Mouse (Mus musculus): ENCODE data around the gene Bcam. TPM values are rescaled to one million over a fixed set of nuclear protein-coding genes. Genes with fewer than 3 reads are reported as not detected.

The Bcam gene
- polyA plus RNA-seq, 1 experiment from 2014 or later, result 101 TPM

DNA sequence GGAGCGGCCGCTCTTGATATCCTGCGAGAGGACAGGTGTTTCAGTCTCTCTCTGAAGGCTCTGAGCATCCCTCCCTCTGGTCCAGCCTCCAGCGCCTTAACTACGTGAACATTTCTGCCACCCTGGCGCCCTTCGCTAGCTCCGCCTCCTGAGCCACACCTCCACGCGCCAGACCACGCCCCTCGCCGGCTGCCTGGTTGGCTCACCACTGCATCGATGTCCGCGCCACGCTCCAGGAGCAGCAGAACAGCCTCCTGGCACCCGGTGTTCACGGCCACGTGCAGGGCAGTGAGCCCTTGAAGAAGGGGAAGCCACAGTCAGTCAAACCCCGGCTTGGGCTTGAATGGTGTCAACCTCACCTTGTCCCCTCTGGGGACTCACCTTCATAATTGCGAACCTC is 40.3 kb upstream of the Bcam start:
- no peaks in the 10 kb centered on the region for H3K36me3 ChIP-seq (ENCODE audit: control insufficient read depth, insufficient read depth, low read length)
- H3K4me3 ChIP-seq (ENCODE audit: low read depth, low read length), result no peak overlapping the region; the same call in 1 of the 2 replicates
- peak overlapping the region; percentile 3; the same call in 1 of the 2 replicates for H3K9ac ChIP-seq (ENCODE audit: low read depth, low read length)
- peak; percentile 37 for DNase-seq (ENCODE audit: low spot score)
- H3K27ac ChIP-seq (replicated peaks; ENCODE audit: low read depth, low read length), result no peak overlapping the region
- peak overlapping the region; percentile 23 for H3K4me2 ChIP-seq (ENCODE audit: low read depth, low read length)
- H3K4me1 ChIP-seq (ENCODE audit: control insufficient read depth, insufficient read depth, low read length), result peaks cover 5% of the 10 kb centered on the region
- peaks cover 40% of the 10 kb centered on the region for H3K27me3 ChIP-seq (replicated peaks; ENCODE audit: control insufficient read depth, insufficient read depth, low read length)
- 5% methylated on average over 22 of the region's 22 CpGs for WGBS
- H3K9me3 ChIP-seq (ENCODE audit: control insufficient read depth, low read length), result no peaks in the 10 kb centered on the region
- peak; percentile 30; the same call in 1 of the 2 replicates for ATAC-seq (ENCODE audit: low read depth)

DNA sequence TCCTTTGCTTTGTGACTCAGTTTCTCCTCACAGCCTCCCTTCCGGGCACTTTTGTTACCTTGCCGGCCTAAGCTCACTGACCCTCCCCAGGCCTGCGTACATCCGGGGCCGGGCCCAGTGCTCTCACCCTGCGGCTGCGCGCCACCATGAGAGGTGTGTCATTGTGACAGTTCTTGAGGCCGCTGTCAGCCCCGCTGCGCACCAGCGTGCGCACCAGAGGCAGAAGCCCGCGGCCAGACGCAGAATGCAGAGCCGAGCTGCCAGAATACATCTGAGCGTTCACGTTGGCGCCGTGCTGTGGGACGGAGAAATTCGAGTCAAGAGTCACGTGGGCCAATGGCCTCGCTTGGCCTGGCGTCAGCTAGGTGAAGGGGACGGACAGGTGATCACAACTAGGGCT is 38.6 kb upstream of the Bcam start:
- WGBS, result 4% methylated on average over 27 of the region's 27 CpGs
- Histone ChIP-seq H3K9me3 (ENCODE audit: control insufficient read depth, low read length) (no peaks in the 10 kb centered on the region), H3K36me3 (ENCODE audit: control insufficient read depth, insufficient read depth, low read length) (no peaks in the 10 kb centered on the region), H3K9ac (ENCODE audit: low read depth, low read length) (0 out of 2 replicates have a peak overlapping the region, but pooled peaks have one; percentile 25), H3K4me2 (ENCODE audit: low read depth, low read length) (peak overlapping the region; percentile 41), H3K27ac (replicated peaks; ENCODE audit: low read depth, low read length) (no peak overlapping the region), H3K4me3 (ENCODE audit: low read depth, low read length) (peak overlapping the region; percentile 23), H3K27me3 (replicated peaks; ENCODE audit: control insufficient read depth, insufficient read depth, low read length) (peaks cover 40% of the 10 kb centered on the region), H3K4me1 (ENCODE audit: control insufficient read depth, insufficient read depth, low read length) (peaks cover 5% of the 10 kb centered on the region)
- ATAC-seq (ENCODE audit: low read depth) (peak; percentile 77), DNase-seq (ENCODE audit: low spot score) (peak; percentile 29)

DNA sequence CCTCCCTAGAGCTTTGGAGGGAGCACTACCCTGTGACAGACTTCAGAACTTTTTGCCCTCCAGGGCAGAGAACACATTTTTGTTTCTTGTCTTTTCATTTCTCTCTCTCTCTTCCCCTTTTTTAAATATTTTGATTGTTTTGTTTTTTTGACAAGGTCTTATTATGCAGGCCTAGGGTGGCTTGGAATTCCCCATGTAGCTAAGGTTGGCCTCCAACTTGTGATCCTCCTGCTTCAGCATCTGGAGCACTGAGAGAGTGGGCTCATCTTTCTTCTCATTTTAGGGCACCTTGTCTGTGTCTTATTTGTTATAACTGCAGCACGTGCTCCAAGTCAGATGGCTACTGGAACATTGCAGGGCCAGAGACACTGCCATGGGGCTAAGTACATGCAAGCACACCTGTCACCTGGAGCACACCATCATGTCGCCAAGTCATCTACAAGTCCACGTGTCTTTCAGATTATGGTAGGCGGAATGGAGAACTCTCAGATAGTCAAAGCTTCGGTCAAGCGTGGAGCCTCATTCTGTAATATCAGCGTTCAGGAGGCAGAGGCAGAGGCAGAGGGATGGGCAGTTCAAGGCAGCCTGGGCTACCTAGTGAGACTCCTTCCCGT is 35.6 kb upstream of the Bcam start:
- H3K4me3 ChIP-seq (ENCODE audit: low read depth, low read length), result no peak overlapping the region
- no peak overlapping the region for H3K4me2 ChIP-seq (ENCODE audit: low read depth, low read length)
- H3K9me3 ChIP-seq (ENCODE audit: control insufficient read depth, low read length), result no peaks in the 10 kb centered on the region
- peaks cover 32% of the 10 kb centered on the region for H3K27me3 ChIP-seq (replicated peaks; ENCODE audit: control insufficient read depth, insufficient read depth, low read length)
- ATAC-seq (ENCODE audit: low read depth), result no peak
- peaks cover 5% of the 10 kb centered on the region for H3K4me1 ChIP-seq (ENCODE audit: control insufficient read depth, insufficient read depth, low read length)
- no peaks in the 10 kb centered on the region for H3K36me3 ChIP-seq (ENCODE audit: control insufficient read depth, insufficient read depth, low read length)
- DNase-seq (ENCODE audit: low spot score), result no peak
- WGBS, result 77% methylated on average over 8 of the region's 8 CpGs
- H3K9ac ChIP-seq (ENCODE audit: low read depth, low read length), result no peak overlapping the region
- H3K27ac ChIP-seq (replicated peaks; ENCODE audit: low read depth, low read length), result no peak overlapping the region

DNA sequence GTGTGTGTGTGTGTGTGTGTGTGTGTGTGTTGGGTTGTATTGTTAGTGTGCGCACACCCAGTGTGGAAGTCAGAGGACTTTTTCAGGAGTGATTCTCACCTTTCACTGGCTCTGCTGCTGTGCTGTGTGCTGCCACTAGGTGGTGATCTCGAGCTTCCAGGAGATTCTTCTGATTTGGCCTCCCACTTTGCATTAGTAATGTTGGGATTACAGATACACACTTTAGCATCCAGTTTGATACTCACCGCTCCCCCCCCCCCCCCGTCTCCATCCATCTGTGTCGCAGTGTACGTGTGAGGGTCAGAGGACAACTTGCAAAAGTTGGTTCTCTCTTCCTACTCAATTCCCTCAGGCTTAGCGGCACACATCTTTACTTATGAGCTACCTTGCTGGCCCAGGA is 32.2 kb upstream of the Bcam start:
- no peak overlapping the region for H3K4me2 ChIP-seq (ENCODE audit: low read depth, low read length)
- 17% methylated on average over 7 of the region's 7 CpGs for WGBS
- H3K9ac ChIP-seq (ENCODE audit: low read depth, low read length), result no peak overlapping the region
- H3K36me3 ChIP-seq (ENCODE audit: control insufficient read depth, insufficient read depth, low read length), result no peaks in the 10 kb centered on the region
- no peak overlapping the region for H3K27ac ChIP-seq (replicated peaks; ENCODE audit: low read depth, low read length)
- no peak overlapping the region for H3K4me3 ChIP-seq (ENCODE audit: low read depth, low read length)
- H3K9me3 ChIP-seq (ENCODE audit: control insufficient read depth, low read length), result no peaks in the 10 kb centered on the region
- DNase-seq (ENCODE audit: low spot score) (peak; percentile 48), ATAC-seq (ENCODE audit: low read depth) (0 out of 2 replicates have a peak, but pooled peaks have one; percentile 18)
- no peaks in the 10 kb centered on the region for H3K4me1 ChIP-seq (ENCODE audit: control insufficient read depth, insufficient read depth, low read length)
- H3K27me3 ChIP-seq (replicated peaks; ENCODE audit: control insufficient read depth, insufficient read depth, low read length), result no peaks in the 10 kb centered on the region; the same call in 1 of the 2 replicates

DNA sequence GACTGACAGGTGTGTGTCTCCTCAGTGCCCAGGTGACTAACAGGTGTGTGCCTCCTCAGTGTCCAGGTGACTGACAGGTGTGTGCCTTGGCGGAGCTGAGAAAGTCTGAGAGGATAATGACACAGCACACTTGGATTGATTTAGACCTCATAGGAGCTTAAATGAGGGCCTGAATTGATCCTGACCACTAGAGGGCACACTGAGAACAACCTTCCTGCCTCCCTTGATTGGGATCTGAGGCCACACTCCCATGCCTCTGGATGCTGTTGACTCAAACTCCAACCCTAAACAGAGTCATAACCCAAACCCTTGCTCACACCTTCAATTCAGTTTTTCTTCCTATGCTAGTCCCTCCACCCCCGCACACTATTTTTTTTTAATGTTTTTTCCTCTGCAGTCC is 29.9 kb upstream of the Bcam start:
- Histone ChIP-seq H3K9me3 (ENCODE audit: control insufficient read depth, low read length) (no peaks in the 10 kb centered on the region), H3K27ac (replicated peaks; ENCODE audit: low read depth, low read length) (no peak overlapping the region), H3K36me3 (ENCODE audit: control insufficient read depth, insufficient read depth, low read length) (no peaks in the 10 kb centered on the region), H3K4me2 (ENCODE audit: low read depth, low read length) (no peak overlapping the region), H3K4me1 (ENCODE audit: control insufficient read depth, insufficient read depth, low read length) (no peaks in the 10 kb centered on the region), H3K4me3 (ENCODE audit: low read depth, low read length) (no peak overlapping the region), H3K9ac (ENCODE audit: low read depth, low read length) (no peak overlapping the region), H3K27me3 (replicated peaks; ENCODE audit: control insufficient read depth, insufficient read depth, low read length) (peaks cover 19% of the 10 kb centered on the region)
- ATAC-seq (ENCODE audit: low read depth), result no peak
- DNase-seq (ENCODE audit: low spot score), result peak; percentile 72
- 19% methylated on average over 2 of the region's 2 CpGs for WGBS

DNA sequence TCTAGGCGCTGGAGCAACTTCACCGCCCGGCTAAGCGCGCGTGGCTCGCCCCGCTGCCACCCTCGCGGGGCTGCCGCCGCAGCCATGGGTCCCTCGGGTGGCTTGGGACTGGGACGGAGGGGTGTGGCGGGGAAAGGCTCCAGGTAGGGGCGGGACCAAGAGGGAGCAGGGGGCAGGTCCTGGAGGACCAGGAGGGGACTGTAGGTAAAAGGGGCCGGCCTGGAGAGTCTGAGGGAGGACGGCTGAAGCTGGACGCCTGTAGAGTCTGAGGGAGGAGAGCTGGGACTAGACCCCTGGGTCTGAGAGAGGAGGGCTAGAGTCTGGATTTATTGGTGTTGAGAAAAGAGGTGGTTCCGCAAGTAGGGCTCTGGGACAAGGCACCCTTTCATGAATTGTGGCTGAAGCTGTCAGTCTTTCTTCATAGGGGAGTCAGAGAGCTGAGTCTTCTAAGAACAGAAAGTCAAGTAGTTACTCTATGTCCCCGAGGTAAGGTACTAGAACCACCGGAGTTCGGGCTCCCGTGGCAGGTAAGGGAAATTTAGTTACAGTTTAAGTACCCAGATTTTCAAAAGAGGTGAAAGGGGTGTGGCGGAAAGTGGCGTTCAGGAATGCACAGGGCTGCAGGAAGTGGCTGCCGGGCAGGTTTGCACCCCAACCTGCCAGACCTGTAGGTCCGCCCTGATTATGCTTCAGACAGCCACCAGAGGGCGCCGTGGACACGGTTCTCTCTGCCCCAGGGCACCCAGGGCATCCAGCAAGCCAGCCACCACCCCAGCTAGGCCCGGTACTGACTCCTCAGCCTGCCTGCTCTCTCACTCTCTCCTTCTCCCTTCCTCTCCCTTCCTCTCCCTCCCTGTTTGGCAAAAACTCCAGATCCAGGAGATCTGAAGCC is 26.1 kb upstream of the Bcam start, which contains the start of gene Cblc:
Cblc (minus strand) TSS at position 113 of the 892 bp plus-strand sequence.
- DNase-seq (ENCODE audit: low spot score), result peak; percentile 79
- Histone ChIP-seq H3K27me3 (replicated peaks; ENCODE audit: control insufficient read depth, insufficient read depth, low read length) (peaks cover 25% of the 10 kb centered on the region), H3K4me1 (ENCODE audit: control insufficient read depth, insufficient read depth, low read length) (no peaks in the 10 kb centered on the region), H3K4me2 (ENCODE audit: low read depth, low read length) (peak within 1 kb of the TSS; percentile 47), H3K27ac (replicated peaks; ENCODE audit: low read depth, low read length) (peak within 1 kb of the TSS; percentile 35), H3K4me3 (ENCODE audit: low read depth, low read length) (peak within 1 kb of the TSS; percentile 34), H3K36me3 (ENCODE audit: control insufficient read depth, insufficient read depth, low read length) (no peaks in the 10 kb centered on the region), H3K9ac (ENCODE audit: low read depth, low read length) (peak within 1 kb of the TSS; percentile 50), H3K9me3 (ENCODE audit: control insufficient read depth, low read length) (no peaks in the 10 kb centered on the region)
- peak; percentile 90 for ATAC-seq (ENCODE audit: low read depth)
- 2% methylated on average over 32 of the region's 32 CpGs for WGBS

DNA sequence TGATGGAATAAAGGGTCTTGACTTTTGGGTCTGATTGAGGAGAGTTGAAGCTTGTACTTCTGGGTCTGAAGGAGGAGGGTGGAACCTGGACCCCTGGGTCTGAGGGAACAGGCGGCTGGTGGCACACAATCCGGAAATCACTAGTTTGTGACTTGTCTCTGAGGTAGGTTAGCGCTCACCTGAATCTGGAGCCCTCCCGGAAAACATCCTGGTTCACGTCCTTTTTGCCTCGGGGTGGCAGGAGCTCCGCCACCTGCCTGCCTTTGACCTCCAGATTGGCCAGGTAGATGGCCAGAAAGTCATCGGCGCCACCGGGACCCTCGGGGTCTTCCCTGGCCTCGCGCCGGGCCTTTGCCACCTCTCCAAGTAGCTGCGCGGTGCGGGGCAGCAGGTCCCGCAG is 25.4 kb upstream of the Bcam start:
- H3K9ac ChIP-seq (ENCODE audit: low read depth, low read length), result peak overlapping the region; percentile 50
- no peaks in the 10 kb centered on the region for H3K4me1 ChIP-seq (ENCODE audit: control insufficient read depth, insufficient read depth, low read length)
- no peak overlapping the region for H3K27ac ChIP-seq (replicated peaks; ENCODE audit: low read depth, low read length)
- H3K36me3 ChIP-seq (ENCODE audit: control insufficient read depth, insufficient read depth, low read length), result no peaks in the 10 kb centered on the region
- 3% methylated on average over 11 of the region's 18 CpGs for WGBS
- peaks cover 25% of the 10 kb centered on the region for H3K27me3 ChIP-seq (replicated peaks; ENCODE audit: control insufficient read depth, insufficient read depth, low read length)
- H3K4me3 ChIP-seq (ENCODE audit: low read depth, low read length), result peak overlapping the region; percentile 34
- peak overlapping the region; percentile 47 for H3K4me2 ChIP-seq (ENCODE audit: low read depth, low read length)
- no peaks in the 10 kb centered on the region for H3K9me3 ChIP-seq (ENCODE audit: control insufficient read depth, low read length)
- ATAC-seq (ENCODE audit: low read depth) (no peak), DNase-seq (ENCODE audit: low spot score) (no peak)

DNA sequence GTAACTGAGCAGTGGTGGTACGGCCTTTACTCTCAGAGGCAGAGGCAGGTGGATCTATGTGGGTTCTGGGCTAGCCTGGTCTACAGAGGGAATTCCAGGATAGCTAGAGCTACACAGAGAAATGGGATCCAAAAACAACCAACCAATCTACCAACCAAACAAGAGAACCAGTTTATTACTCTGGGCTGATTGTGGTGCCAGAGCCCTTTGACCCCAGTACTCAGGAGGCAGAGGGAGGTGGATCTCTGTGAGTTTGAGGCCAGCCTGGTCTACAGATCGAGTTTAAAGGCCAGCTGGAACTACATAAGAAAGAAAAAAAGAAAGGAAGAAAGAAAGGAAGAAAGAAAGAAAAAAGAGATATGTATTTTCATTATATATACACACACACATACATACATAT is 24.4 kb upstream of the Bcam start:
- ATAC-seq (ENCODE audit: low read depth), result no peak

More for the DNA sequence above, 24.4 kb upstream of the Bcam start:
- H3K36me3 ChIP-seq (ENCODE audit: control insufficient read depth, insufficient read depth, low read length), result no peaks in the 10 kb centered on the region
- no peak overlapping the region for H3K4me2 ChIP-seq (ENCODE audit: low read depth, low read length)
- no peak overlapping the region for H3K9ac ChIP-seq (ENCODE audit: low read depth, low read length)
- H3K4me3 ChIP-seq (ENCODE audit: low read depth, low read length), result no peak overlapping the region
- no peak overlapping the region for H3K27ac ChIP-seq (replicated peaks; ENCODE audit: low read depth, low read length)
- DNase-seq (ENCODE audit: low spot score), result no peak
- 70% methylated on average over 2 of the region's 2 CpGs for WGBS
- peaks cover 25% of the 10 kb centered on the region for H3K27me3 ChIP-seq (replicated peaks; ENCODE audit: control insufficient read depth, insufficient read depth, low read length)
- H3K4me1 ChIP-seq (ENCODE audit: control insufficient read depth, insufficient read depth, low read length), result no peaks in the 10 kb centered on the region
- H3K9me3 ChIP-seq (ENCODE audit: control insufficient read depth, low read length), result no peaks in the 10 kb centered on the region

Measured in embryonic facial prominence, embryonic 14.5 days (tissue).